Mouse (Mus musculus): ENCODE measurements around the gene Igsf8. TPM values are rescaled to one million over a fixed set of nuclear protein-coding genes. Genes with fewer than 3 reads are reported as not detected.

Gene Igsf8
- total RNA-seq, 2 experiments from 2014 or later, result 253 to 300 TPM

Other genes with a start within 250 kb of the Igsf8 start
- gene Vangl2, start 233.2 kb upstream of the Igsf8 start, total RNA-seq (2021), result 10 to 100 TPM; 10.5 to 16.4 TPM
- under 1 TPM; 0.42 to 0.72 TPM for gene Nhlh1, start 204.1 kb upstream of the Igsf8 start, total RNA-seq (2021)
- gene Copa, start 179.1 kb upstream of the Igsf8 start, total RNA-seq (2021), result 100 to 1,000 TPM; 143 to 144 TPM
- gene Ncstn, start 178.8 kb upstream of the Igsf8 start, total RNA-seq (2021), result 10 to 100 TPM; 63.3 to 71.6 TPM
- 100 to 1,000 TPM in 1 of 2 experiments, 10 to 100 TPM in 1; 95.6 to 105 TPM for gene Pex19, start 134.9 kb upstream of the Igsf8 start, total RNA-seq (2021)
- 100 to 1,000 TPM; 113 to 124 TPM for gene Dcaf8, start 113.6 kb upstream of the Igsf8 start, total RNA-seq (2021)
- gene Pea15a, start 54.8 kb upstream of the Igsf8 start, total RNA-seq (2021), result 100 to 1,000 TPM; 409 to 413 TPM
- gene Casq1, start 41.8 kb upstream of the Igsf8 start, total RNA-seq (2021), result 1 to 10 TPM in 1 of 2 experiments, under 1 TPM in 1; 0.67 to 1.0 TPM
- gene Atp1a4, start 3.2 kb upstream of the Igsf8 start, total RNA-seq (2021), result not detected
- 100 to 1,000 TPM; 590 to 654 TPM for gene Atp1a2, start 36.4 kb downstream of the Igsf8 start, total RNA-seq (2021)
- gene Kcnj9, start 67.7 kb downstream of the Igsf8 start, total RNA-seq (2021), result 100 to 1,000 TPM; 134 to 136 TPM
- gene Kcnj10, start 79.6 kb downstream of the Igsf8 start, total RNA-seq (2021), result 10 to 100 TPM; 86.8 to 97.1 TPM
- gene Pigm, start 114.9 kb downstream of the Igsf8 start, total RNA-seq (2021), result 1 to 10 TPM; 7.8 to 8.3 TPM
- under 1 TPM; 0.49 to 0.82 TPM for gene Slamf9, start 213.7 kb downstream of the Igsf8 start, total RNA-seq (2021)
- 10 to 100 TPM in 1 of 2 experiments, 1 to 10 TPM in 1; 8.4 to 11.2 TPM for gene Igsf9, start 220.1 kb downstream of the Igsf8 start, total RNA-seq (2021)
- 10 to 100 TPM in 1 of 2 experiments, 1 to 10 TPM in 1; 10.0 to 11.6 TPM for gene Tagln2, start 238.4 kb downstream of the Igsf8 start, total RNA-seq (2021)

Measured in left cerebral cortex, postnatal 36 days (tissue).